Mouse (Mus musculus) midbrain, embryonic 14.5 days (tissue): ENCODE measurements around the gene Shc1. TPM values are rescaled to one million over a fixed set of nuclear protein-coding genes. Genes with fewer than 3 reads are reported as not detected.
A peak's percentile ranks its signal among the peaks of the same experiment; 100 is the strongest.

Experiments
- ATAC-seq: fragments of 200-750 bp; cut with Nextera tagmentation; 2 replicates; pipeline ENCODE4 v1.8.0; 2017; ENCODE audit warnings: moderate number of reproducible peaks, moderate library complexity; ENCODE audit not compliant: low FRiP score, low TSS enrichment
- DNase-seq: peaks from one replicate; pipeline ENCODE4 v3.0.0-alpha.2; 2015
- H3K27ac ChIP-seq: fragments of 300-500 bp; sonication (generic); replicated peaks from 2 replicates; pipeline ENCODE4 v1.5.1; 2014; ENCODE audit warnings: mild to moderate bottlenecking, low read depth, low read length, moderate library complexity
- H3K27me3 ChIP-seq: fragments of 300-500 bp; sonication (generic); 2 replicates; pipeline ENCODE4 v1.6.1; 2014; ENCODE audit warnings: low read length, control low read depth, mixed read lengths; ENCODE audit not compliant: control insufficient read depth, insufficient read depth
- H3K36me3 ChIP-seq: fragments of 300-500 bp; sonication (generic); 2 replicates; pipeline ENCODE4 v1.6.1; 2014; ENCODE audit warnings: low read length, control low read depth; ENCODE audit not compliant: control insufficient read depth, insufficient read depth
- H3K4me1 ChIP-seq: fragments of 300-500 bp; sonication (generic); 2 replicates; pipeline ENCODE4 v1.6.1; 2014; ENCODE audit warnings: mild to moderate bottlenecking, antibody characterized with exemption, low read length, control low read depth; ENCODE audit not compliant: control insufficient read depth, insufficient read depth
- H3K4me2 ChIP-seq: fragments of 300-500 bp; sonication (generic); 2 replicates; pipeline ENCODE4 v1.6.1; 2014; ENCODE audit warnings: mild to moderate bottlenecking, low read length, moderate library complexity
- H3K4me3 ChIP-seq: fragments of 300-500 bp; sonication (generic); replicated peaks from 2 replicates; pipeline ENCODE4 v1.5.1; 2014; ENCODE audit warnings: low read depth, low read length
- H3K9ac ChIP-seq: fragments of 300-500 bp; sonication (generic); replicated peaks from 2 replicates; pipeline ENCODE4 v1.6.1; 2014; ENCODE audit warnings: mild to moderate bottlenecking, low read length, moderate library complexity
- H3K9me3 ChIP-seq: fragments of 300-500 bp; sonication (generic); 2 replicates; pipeline ENCODE4 v1.6.1; 2016; ENCODE audit warnings: low read length, control low read depth, mixed read lengths; ENCODE audit not compliant: control insufficient read depth
- WGBS: fragments of 180-500 bp; shearing (Covaris S2); extraction: QIAGEN DNeasy Blood & Tissue Kit; methylation state at CpG from one replicate; pipeline ENCODE4 v1.1.7; 2014; 5-methylcytosine and 5-hydroxymethylcytosine counted together
- polyA plus RNA-seq: library from polyadenylated mRNA; unstranded; fragments of >200 nt; fragmentation: Nextera tagmentation; extraction: Ambion mirVana; gene quantifications from 2 replicates; pipeline ENCODE4 v1.2.1, GENCODE M21; 2014

Shc1 gene
- polyA plus RNA-seq, 1 experiment from 2014 or later = 10.2 TPM

GRCm38 (mm10) chr3:89408448-89408847 lies 9.8 kb upstream of the Shc1 start:
- Histone ChIP-seq H3K27ac (no peak overlapping the region), H3K9me3 (no peaks in the 10 kb centered on the region), H3K9ac (no peak overlapping the region), H3K4me1 (peaks cover 7% of the 10 kb centered on the region), H3K4me3 (no peak overlapping the region), H3K36me3 (peaks cover 27% of the 10 kb centered on the region), H3K27me3 (no peaks in the 10 kb centered on the region), H3K4me2 (no peak overlapping the region)
- ATAC-seq (no peak), DNase-seq (no peak)
- WGBS = 63% methylated on average over 16 of the region's 16 CpGs

- no peak overlapping the region for H3K9ac ChIP-seq
- no peak for ATAC-seq
- DNase-seq = no peak
- no peak overlapping the region for H3K4me2 ChIP-seq
- peaks cover 7% of the 10 kb centered on the region for H3K4me1 ChIP-seq
- no peak overlapping the region for H3K27ac ChIP-seq
- peaks cover 16% of the 10 kb centered on the region for H3K36me3 ChIP-seq
- H3K4me3 ChIP-seq = no peak overlapping the region
- no peaks in the 10 kb centered on the region for H3K9me3 ChIP-seq
- no peaks in the 10 kb centered on the region for H3K27me3 ChIP-seq
- WGBS = 98% methylated on average over 3 of the region's 3 CpGs
Measured at GRCm38 (mm10) chr3:89409701-89410100, 8.5 kb upstream of the Shc1 start.

GRCm38 (mm10) chr3:89410864-89411263 lies 7.4 kb upstream of the Shc1 start:
- peak overlapping the region; percentile 68 for H3K27ac ChIP-seq
- H3K4me1 ChIP-seq = peaks cover 7% of the 10 kb centered on the region
- no peak for ATAC-seq

GRCm38 (mm10) chr3:89411490-89412393 lies 6.5 kb upstream of the Shc1 start, which contains the start of gene Flad1:
TSS of gene Flad1 (minus strand) at chr3:89411870.
- ATAC-seq = peak; percentile 99
- 5% methylated on average over 28 of the region's 28 CpGs for WGBS
- Histone ChIP-seq H3K9me3 (no peaks in the 10 kb centered on the region), H3K4me1 (peaks cover 7% of the 10 kb centered on the region), H3K4me3 (peak within 1 kb of the TSS; percentile 40), H3K9ac (peak within 1 kb of the TSS; percentile 55), H3K36me3 (peaks cover 14% of the 10 kb centered on the region), H3K4me2 (peak within 1 kb of the TSS; percentile 83), H3K27ac (peak within 1 kb of the TSS; percentile 68), H3K27me3 (no peaks in the 10 kb centered on the region)
- DNase-seq = peak; percentile 99

More at GRCm38 (mm10) chr3:89410864-89411263, 7.4 kb upstream of the Shc1 start:
- peak overlapping the region; percentile 40 for H3K4me3 ChIP-seq
- H3K9ac ChIP-seq = peak overlapping the region; percentile 55
- no peaks in the 10 kb centered on the region for H3K9me3 ChIP-seq
- no peaks in the 10 kb centered on the region for H3K27me3 ChIP-seq
- WGBS = 82% methylated on average over 10 of the region's 10 CpGs
- DNase-seq = no peak
- H3K4me2 ChIP-seq = peak overlapping the region; percentile 83
- peaks cover 11% of the 10 kb centered on the region for H3K36me3 ChIP-seq

- no peak overlapping the region for H3K9ac ChIP-seq
- H3K4me2 ChIP-seq = 0 out of 2 replicates have a peak overlapping the region, but pooled peaks have one; percentile 4
- peaks cover 16% of the 10 kb centered on the region for H3K4me1 ChIP-seq
- ATAC-seq (no peak), DNase-seq (no peak)
- no peaks in the 10 kb centered on the region for H3K27me3 ChIP-seq
- no peak overlapping the region for H3K27ac ChIP-seq
- no peaks in the 10 kb centered on the region for H3K9me3 ChIP-seq
- 93% methylated on average over 8 of the region's 8 CpGs for WGBS
- peaks cover 6% of the 10 kb centered on the region for H3K36me3 ChIP-seq
- no peak overlapping the region for H3K4me3 ChIP-seq
Measured at GRCm38 (mm10) chr3:89416158-89416557, 2.1 kb upstream of the Shc1 start.

- Histone ChIP-seq H3K4me3 (peak overlapping the region; percentile 56), H3K4me1 (peaks cover 21% of the 10 kb centered on the region), H3K4me2 (peak overlapping the region; percentile 93), H3K27ac (no peak overlapping the region), H3K9ac (no peak overlapping the region; the same call in 1 of the 2 replicates), H3K27me3 (no peaks in the 10 kb centered on the region), H3K9me3 (no peaks in the 10 kb centered on the region), H3K36me3 (peaks cover 6% of the 10 kb centered on the region)
- no peak for ATAC-seq
- no peak for DNase-seq
- 32% methylated on average over 2 of the region's 2 CpGs for WGBS
Measured at GRCm38 (mm10) chr3:89417131-89417530, 1.1 kb upstream of the Shc1 start.

- Histone ChIP-seq H3K4me1 (peaks cover 22% of the 10 kb centered on the region), H3K9ac (no peak overlapping the region; the same call in 1 of the 2 replicates), H3K27ac (no peak overlapping the region; the same call in 1 of the 2 replicates), H3K9me3 (no peaks in the 10 kb centered on the region), H3K27me3 (no peaks in the 10 kb centered on the region), H3K4me3 (peak overlapping the region; percentile 56), H3K36me3 (peaks cover 6% of the 10 kb centered on the region), H3K4me2 (peak overlapping the region; percentile 93)
- ATAC-seq = peak; percentile 44
- WGBS = under 1% methylated on average over 20 of the region's 20 CpGs
- peak; percentile 87 for DNase-seq
Measured at GRCm38 (mm10) chr3:89417840-89418169, 438 bp upstream of the Shc1 start.

GRCm38 (mm10) chr3:89418861-89419250 lies 613 bp downstream of the Shc1 start:
- ATAC-seq (peak; percentile 34), DNase-seq (no peak)
- peaks cover 22% of the 10 kb centered on the region for H3K4me1 ChIP-seq
- H3K27ac ChIP-seq = peak overlapping the region; percentile 77
- under 1% methylated on average over 16 of the region's 16 CpGs for WGBS
- H3K36me3 ChIP-seq = peaks cover 6% of the 10 kb centered on the region
- H3K4me3 ChIP-seq = peak overlapping the region; percentile 56
- no peaks in the 10 kb centered on the region for H3K9me3 ChIP-seq
- H3K4me2 ChIP-seq = peak overlapping the region; percentile 93
- H3K27me3 ChIP-seq = no peaks in the 10 kb centered on the region
- H3K9ac ChIP-seq = peak overlapping the region; percentile 58
